Mouse (Mus musculus) hematopoietic stem cell, adult 5-6 weeks (primary cell): ENCODE results near the gene 5430403G16Rik. TPM values are rescaled to one million over a fixed set of nuclear protein-coding genes. Genes with fewer than 3 reads are reported as not detected.
"Not testable (repeated sequence)": the region's sequence is repeated elsewhere in the genome, so short reads cannot be mapped to it uniquely, and the experiment has no call there.

Source experiments
- ATAC-seq, 2 experiments: fragments of 125-278 bp in 1 of 2; replicated peaks in 1 of 2; 2 replicates each; pipeline ENCODE4 v1.8.0; 2016 to 2017; ENCODE audit warnings: inconsistent platforms in 2 of 2, mild to moderate bottlenecking in 2 of 2, moderate number of reproducible peaks in 2 of 2, low read depth in 1 of 2, moderate TSS enrichment in 1 of 2; ENCODE audit not compliant: low FRiP score in 2 of 2, poor library complexity in 2 of 2, severe bottlenecking in 2 of 2, insufficient read depth in 1 of 2, low TSS enrichment in 1 of 2
- total RNA-seq: library from RNA; stranded (forward); fragments of 172-1452, 232-1000 nt; gene quantifications from 2 replicates; pipeline ENCODE4 v1.2.3, GENCODE M21; 2017

Gene 5430403G16Rik
- 3.7 and 3.8 TPM in 2 replicates for total RNA-seq

DNA sequence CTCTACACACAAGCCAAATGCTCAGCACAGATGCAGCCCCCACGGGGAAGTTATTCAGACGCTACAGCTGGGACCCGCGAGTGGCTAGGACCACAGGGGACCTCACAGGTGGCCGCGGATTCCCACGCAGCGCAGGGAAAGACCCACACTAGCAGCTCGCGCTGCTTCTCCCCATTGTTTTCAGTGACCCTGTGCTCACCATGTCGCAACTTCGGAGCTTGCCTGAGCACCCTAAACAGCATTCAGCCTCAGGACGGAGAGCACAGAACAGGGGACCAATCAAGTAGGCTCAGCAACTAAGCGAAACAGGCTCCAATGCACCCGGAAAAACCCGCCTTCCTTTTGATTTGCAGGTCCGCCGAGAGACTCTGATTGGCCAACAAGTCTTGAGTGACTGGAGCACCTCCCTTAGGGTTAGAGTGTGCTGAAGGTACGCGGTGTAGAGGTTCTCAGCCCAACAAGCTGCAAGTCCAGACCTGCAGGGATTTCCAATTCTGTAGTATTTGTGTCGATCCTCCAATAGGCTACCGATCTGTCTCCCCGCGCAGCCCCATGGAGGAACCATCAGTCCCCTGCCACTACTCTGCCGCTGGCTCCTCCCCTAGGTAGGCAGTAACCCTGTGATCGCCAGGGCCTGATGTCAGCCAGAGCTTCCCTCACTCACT lies at the start of gene 5430403G16Rik:
5430403G16Rik (minus strand) TSS at position 505 of the 665 bp plus-strand sequence.
- ATAC-seq: peak; percentile 100

DNA sequence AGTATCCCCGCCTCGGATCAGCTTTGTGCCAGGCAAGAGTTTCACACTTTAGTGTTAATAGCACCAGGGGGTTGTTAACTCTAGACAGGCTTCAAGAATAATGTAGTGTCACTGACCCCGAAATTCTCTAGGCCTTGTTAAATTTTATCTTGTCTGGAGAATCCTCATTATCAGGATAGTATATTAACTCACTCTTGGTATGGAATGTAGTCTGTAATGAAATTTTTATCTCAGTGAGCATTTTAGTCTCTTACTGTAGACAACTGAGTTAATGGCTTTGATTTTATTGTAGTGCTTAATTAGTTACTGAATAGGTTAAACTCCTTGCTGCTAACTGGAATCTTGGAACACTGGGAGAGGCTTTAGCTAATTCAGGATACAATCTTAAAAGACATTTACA lies 26.5 kb upstream of the 5430403G16Rik start:
- not testable (repeated sequence) for ATAC-seq

DNA sequence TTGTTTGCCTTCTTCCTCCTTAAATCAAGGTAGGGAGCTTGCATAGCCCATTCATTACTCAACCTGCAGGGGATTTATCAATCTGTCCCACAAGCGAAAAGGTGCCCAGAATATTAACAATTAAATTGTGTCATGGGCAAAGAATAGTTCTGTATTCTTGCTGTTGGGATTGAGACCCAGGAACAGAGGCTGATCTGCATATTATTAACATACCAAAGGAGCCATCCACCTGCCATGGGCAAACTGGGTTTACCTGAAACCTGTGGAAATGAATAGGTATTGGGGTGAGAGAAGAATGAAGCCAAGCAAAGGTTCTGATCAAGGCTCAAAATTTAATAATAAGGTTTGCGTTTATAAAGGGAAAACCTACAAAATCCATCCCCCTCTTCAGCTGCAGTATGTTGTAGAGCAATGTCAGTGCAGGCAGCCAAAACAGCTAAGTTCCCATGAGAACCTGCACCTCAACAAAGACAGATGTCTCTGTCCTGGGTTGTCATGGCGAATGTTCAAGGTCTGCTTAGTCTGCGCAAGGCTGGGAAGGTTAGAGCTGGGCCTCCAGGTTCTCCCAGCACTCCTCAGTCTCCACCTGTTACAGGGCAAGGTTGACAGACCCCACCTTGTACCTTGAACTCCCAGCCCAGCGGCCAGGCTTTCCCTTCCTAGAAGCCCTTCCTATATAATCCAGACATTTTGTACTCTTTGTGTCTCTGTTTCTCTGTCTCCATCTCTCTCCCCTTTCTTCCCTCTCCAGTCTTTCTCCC lies 544 bp upstream of the 5430403G16Rik start:
- not testable (repeated sequence) for ATAC-seq

DNA sequence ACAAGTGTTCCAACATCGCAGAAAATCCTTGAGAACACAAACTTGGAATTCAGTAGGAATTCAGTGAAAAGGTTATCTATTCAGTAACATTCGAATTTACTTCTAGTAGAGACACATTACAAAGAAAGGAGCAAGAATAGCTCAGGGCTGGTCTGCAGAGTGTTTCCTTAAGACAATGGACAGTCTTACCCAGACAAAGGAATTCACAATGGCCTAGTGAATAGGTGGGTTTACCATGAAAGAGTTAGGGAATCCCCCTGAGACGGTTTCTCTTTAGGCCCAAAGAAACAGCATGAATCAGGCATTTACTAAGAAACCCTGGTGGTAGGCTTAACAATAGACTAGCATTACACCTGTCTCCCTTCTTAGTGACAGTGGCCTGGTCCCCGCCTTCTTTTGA lies 7.9 kb downstream of the 5430403G16Rik start:
- no peak for ATAC-seq

Other genes with a start within 250 kb of the 5430403G16Rik start
- gene Crlf2, start 132.0 kb downstream of the 5430403G16Rik start, total RNA-seq: 31.9 and 43.6 TPM in 2 replicates
- gene 4930522L14Rik, start 60.8 kb upstream of the 5430403G16Rik start, total RNA-seq: 15.6 and 25.7 TPM in 2 replicates
- gene Gm15446, start 232.4 kb upstream of the 5430403G16Rik start, total RNA-seq: 115 and 132 TPM in 2 replicates